Mouse (Mus musculus) lung, postnatal 25 days (tissue): ENCODE data around the gene Kl.

Experiments
- DNase-seq: peaks from one replicate; pipeline ENCODE4 v3.0.0; 2022; ENCODE audit warnings: low spot score

Gene Kl

GRCm38 (mm10) chr5:150962756-150963155 lies 10.3 kb downstream of the Kl start:
- no peak for DNase-seq

- DNase-seq, result no peak
Measured at GRCm38 (mm10) chr5:150967925-150968324, 15.5 kb downstream of the Kl start.

GRCm38 (mm10) chr5:150970551-150970950 lies 18.1 kb downstream of the Kl start:
- DNase-seq, result no peak

- DNase-seq, result no peak
Measured at GRCm38 (mm10) chr5:150971126-150971525, 18.7 kb downstream of the Kl start.

- DNase-seq, result no peak
Measured at GRCm38 (mm10) chr5:150974226-150974625, 21.8 kb downstream of the Kl start.

GRCm38 (mm10) chr5:150977383-150977958 lies 25.1 kb downstream of the Kl start:
- DNase-seq, result no peak

DNA sequence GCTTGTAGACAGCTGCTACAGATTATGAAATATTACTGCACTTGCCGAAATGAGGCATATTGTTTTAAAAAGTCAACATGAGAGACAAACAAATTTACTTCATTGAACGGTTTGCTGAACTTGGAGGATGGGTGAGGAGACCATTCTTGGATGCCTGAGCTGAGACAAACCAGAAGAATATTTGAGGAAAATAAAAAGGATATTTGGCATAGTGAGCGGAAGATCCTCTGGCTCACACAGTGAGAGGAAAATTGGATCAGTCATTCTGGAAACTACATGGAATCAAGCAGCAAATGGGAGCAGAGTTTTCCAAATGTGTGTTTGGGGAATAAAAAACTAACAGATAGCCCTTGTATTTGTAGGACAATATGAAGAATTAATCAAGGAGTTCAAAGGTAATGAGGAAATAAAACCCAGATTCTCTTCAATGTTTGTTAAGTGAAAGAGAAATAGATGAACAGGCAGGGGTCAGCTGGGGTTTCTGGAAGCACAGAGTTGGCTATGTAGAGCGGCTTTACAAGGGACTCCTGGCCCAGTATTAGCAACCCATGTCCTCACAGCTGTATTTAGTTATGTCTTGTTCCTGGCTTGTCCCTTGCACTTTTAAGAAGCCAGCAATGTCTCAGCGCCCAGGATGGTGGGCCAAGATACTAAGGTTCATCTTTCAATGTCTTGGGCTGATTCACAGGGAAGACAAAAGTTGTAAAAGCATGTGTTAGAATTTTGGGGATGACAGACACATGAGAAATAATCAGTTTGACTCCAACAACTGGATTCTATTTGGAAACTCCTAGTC lies 27.1 kb downstream of the Kl start:
- DNase-seq, result peak; percentile 42

GRCm38 (mm10) chr5:150982082-150982481 lies 29.7 kb downstream of the Kl start:
- DNase-seq, result no peak

- DNase-seq, result no peak
Measured at GRCm38 (mm10) chr5:150994096-150994495, 41.7 kb downstream of the Kl start.

DNA sequence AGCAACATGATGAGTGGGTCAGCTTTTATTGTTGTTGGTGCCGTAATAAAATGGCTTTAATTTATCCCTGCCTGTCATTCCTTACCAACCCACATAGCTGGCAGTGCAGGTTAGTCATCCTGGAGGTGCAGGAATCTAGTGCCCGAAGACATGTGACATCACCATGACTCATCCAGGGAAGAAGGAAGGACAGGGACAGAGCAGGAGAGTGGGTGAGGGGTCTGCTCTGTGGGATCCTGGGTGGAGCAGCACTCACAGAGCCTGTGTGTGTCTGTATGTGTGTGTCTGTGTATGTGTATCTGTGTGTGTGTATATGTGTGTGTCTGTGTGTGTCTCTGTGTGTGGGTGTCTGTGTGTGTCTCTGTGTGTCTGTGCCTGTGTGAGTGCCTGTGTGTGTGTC lies 44.2 kb downstream of the Kl start:
- no peak for DNase-seq

GRCm38 (mm10) chr5:151001111-151001510 lies 48.7 kb downstream of the Kl start:
- DNase-seq, result no peak

- no peak for DNase-seq
Measured at GRCm38 (mm10) chr5:151002051-151002450, 49.6 kb downstream of the Kl start.

DNA sequence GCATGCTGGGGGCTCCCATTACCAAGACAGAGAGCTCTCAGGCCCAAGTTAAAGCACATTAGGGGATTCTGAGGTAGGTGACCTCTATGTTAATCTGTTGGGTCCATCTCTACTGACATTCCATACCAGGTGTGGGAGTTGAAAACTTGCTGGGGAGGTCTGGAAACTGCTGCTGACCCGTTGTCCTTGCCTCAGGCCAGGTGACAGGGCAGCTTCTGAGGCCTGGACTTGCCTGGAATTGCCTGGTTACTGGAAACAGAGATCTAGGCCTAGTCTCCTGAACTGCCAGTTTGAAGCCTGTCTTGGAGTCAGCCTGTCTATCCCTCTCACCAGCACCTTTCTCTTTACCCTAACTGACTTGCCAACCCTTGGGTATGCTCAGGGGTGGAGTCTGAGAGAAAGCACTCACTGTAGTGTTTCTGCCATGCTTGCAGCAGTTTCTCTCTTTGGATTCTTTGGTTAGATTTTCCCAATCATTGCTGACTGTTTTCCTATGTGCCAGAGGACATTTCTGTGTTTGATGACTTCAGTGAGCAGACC lies 51.9 kb downstream of the Kl start:
- no peak for DNase-seq

GRCm38 (mm10) chr5:151018450-151018849 lies 66.0 kb downstream of the Kl start:
- no peak for DNase-seq

DNA sequence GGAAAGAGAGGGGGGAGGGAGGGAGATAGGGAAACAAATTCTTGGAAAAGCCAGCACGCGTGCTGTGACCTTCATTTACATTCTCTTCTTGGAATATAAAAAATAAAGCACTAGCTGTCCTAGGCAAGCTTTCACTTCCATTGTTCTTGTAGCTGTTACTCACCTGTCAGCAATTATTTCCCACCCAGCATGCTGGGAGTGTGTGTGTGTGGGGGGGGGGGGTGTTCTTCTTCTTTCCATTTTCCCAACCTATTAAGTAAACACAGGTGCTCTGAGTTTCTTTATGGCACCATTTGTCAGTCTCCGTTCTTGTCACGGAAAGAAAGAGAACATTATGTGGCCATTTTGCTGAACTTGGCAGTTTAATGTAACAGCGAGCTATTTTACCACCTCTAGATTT lies 66.6 kb downstream of the Kl start:
- DNase-seq, result no peak

GRCm38 (mm10) chr5:151020031-151020820 lies 67.8 kb downstream of the Kl start:
- DNase-seq, result no peak

DNA sequence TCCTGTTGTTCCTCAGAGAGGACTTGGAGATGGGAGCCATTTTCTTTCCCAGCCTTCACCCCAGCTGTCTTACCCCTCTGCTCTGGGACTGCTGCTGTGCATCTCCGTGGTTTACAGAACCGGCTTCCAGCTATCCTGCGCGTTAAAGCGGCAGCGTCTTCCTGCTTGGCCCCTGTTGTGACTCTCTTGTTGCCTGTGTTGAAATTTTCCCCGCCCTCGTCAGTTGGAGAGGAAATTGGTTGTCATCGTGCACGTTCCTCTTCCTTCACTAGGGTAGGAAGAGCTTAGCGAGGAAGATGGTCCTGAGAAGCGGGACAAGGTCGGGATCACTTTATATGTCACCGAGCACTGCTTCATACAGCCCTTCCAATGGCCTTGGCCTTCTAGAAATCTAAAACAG lies 68.4 kb downstream of the Kl start:
- peak; percentile 26 for DNase-seq

DNA sequence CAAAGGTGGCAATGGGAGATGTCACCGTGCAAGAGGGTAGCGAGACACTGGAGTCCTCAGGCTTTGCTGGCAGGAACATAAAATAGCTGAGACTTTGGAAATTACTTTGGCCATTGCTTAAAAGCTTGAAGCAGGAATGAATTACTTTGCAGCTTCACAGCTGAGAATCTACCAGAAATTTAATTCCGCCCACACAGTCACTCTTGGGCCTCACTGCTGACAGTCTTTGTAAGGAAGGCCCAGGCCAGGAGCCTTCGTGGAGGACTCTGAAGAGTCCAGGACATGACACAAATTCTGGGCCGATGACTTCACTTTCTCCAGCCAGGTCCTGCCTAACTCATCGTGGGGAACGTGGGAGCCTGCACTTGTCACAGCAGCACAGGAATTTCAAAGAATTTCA lies 69.6 kb downstream of the Kl start:
- no peak for DNase-seq

- no peak for DNase-seq
Measured at GRCm38 (mm10) chr5:151022939-151023338, 70.5 kb downstream of the Kl start.

- DNase-seq, result peak; percentile 51
Measured at GRCm38 (mm10) chr5:151023461-151023860, 71.1 kb downstream of the Kl start.

- DNase-seq, result no peak
Measured at GRCm38 (mm10) chr5:151024483-151024882, 72.1 kb downstream of the Kl start.

GRCm38 (mm10) chr5:151026069-151026468 lies 73.7 kb downstream of the Kl start:
- DNase-seq, result no peak

DNA sequence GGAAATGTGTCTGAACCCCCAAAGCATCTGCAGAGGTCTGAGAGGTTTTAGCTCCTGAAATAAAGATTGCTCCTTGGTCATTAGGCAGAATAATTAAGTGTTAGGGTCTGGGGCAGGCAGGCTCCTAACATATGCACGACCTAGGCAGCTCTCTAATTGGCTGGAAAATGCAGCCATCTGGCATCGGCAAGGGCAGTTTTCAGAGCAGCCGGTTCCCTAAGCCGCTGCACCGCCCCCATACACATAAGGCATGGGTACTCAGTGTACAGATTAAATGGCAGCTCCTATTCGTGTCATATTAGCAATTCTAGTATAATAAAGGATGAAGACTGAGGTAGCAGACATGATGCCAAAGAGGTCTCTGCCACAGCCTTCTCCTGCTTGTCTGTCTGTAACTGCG lies 74.8 kb downstream of the Kl start:
- DNase-seq, result no peak
